Mouse (Mus musculus) lung, embryonic 14.5 days (tissue): ENCODE data around the gene Ccdc18. TPM values are rescaled to one million over a fixed set of nuclear protein-coding genes. Genes with fewer than 3 reads are reported as not detected.
"Not testable (repeated sequence)": the region's sequence is repeated elsewhere in the genome, so short reads cannot be mapped to it uniquely, and the experiment has no call there.

Source experiments
- ATAC-seq: fragments of 200-750 bp; cut with Nextera tagmentation; 2 replicates; pipeline ENCODE4 v1.8.0; 2017; ENCODE audit warnings: mild to moderate bottlenecking, moderate TSS enrichment, moderate library complexity; ENCODE audit not compliant: insufficient read depth
- DNase-seq: peaks from one replicate; pipeline ENCODE4 v3.0.0-alpha.2; 2015
- H3K27ac ChIP-seq: fragments of 300-500 bp; sonication (generic); 2 replicates; pipeline ENCODE4 v1.5.1; 2014; ENCODE audit warnings: low read depth, mild to moderate bottlenecking, moderate library complexity
- H3K27me3 ChIP-seq: fragments of 300-500 bp; sonication (generic); 2 replicates; pipeline ENCODE4 v1.6.1; 2014; ENCODE audit warnings: low read length, control low read depth; ENCODE audit not compliant: insufficient read depth
- H3K36me3 ChIP-seq: fragments of 300-500 bp; sonication (generic); 2 replicates; pipeline ENCODE4 v1.6.1; 2014; ENCODE audit warnings: control low read depth; ENCODE audit not compliant: insufficient read depth
- H3K4me1 ChIP-seq: fragments of 300-500 bp; sonication (generic); 2 replicates; pipeline ENCODE4 v1.6.1; 2014; ENCODE audit warnings: antibody characterized with exemption, control low read depth; ENCODE audit not compliant: insufficient read depth
- H3K4me2 ChIP-seq: fragments of 300-500 bp; sonication (generic); 2 replicates; pipeline ENCODE4 v1.6.1; 2014; ENCODE audit warnings: mild to moderate bottlenecking
- H3K4me3 ChIP-seq: fragments of 300-500 bp; sonication (generic); 2 replicates; pipeline ENCODE4 v1.5.1; 2014; ENCODE audit warnings: low read depth, low read length
- H3K9ac ChIP-seq: fragments of 300-500 bp; sonication (generic); 2 replicates; pipeline ENCODE4 v1.6.1; 2014
- H3K9me3 ChIP-seq: fragments of 300-500 bp; sonication (generic); 2 replicates; pipeline ENCODE4 v1.6.1; 2016; ENCODE audit warnings: low read depth, low read length, control low read depth
- CTCF ChIP-seq: IDR thresholded peaks from 2 replicates; pipeline ENCODE4 v1.5.1; 2016; ENCODE audit warnings: antibody characterized with exemption, low read depth
- WGBS: fragments of 180-500 bp; shearing (Covaris S2); extraction: QIAGEN DNeasy Blood & Tissue Kit; methylation state at CpG from one replicate; pipeline ENCODE4 v1.1.7; 2014; 5-methylcytosine and 5-hydroxymethylcytosine counted together
- polyA plus RNA-seq: library from polyadenylated mRNA; unstranded; fragments of >200 nt; fragmentation: Nextera tagmentation; extraction: Ambion mirVana; gene quantifications from 2 replicates; pipeline ENCODE4 v1.2.1, GENCODE M21; 2014

Gene Ccdc18
- polyA plus RNA-seq, 1 experiment from 2014 or later, result 10.7 TPM

DNA sequence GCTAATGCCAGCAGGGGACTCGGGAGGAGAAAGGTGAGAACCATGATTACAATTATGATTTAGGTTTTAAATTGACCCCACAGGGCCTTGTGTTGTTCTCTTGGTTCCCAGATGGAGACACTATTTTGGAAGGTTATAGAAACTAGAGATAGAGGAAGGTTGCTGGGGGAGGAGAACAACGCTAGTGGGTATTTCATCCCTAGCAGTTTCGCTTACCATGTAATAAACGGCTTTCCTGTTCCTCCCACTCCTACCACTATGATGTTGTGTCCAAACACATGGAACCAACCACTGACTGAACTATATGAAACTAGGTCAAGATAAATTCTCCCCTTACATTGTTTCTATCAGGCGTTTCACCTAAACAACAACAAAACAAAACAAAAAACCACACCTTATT, 122.6 kb downstream of the Ccdc18 start:
- H3K27me3 ChIP-seq, result no peaks in the 10 kb centered on the region
- no peak overlapping the region for H3K9ac ChIP-seq
- no peak overlapping the region for H3K4me3 ChIP-seq
- H3K36me3 ChIP-seq, result no peaks in the 10 kb centered on the region
- TF ChIP-seq CTCF, result no peak
- H3K9me3 ChIP-seq, result no peaks in the 10 kb centered on the region
- no peak overlapping the region for H3K4me2 ChIP-seq
- WGBS, result 74% methylated on average over 5 of the region's 5 CpGs
- no peak overlapping the region for H3K27ac ChIP-seq
- ATAC-seq (no peak), DNase-seq (no peak)
- H3K4me1 ChIP-seq, result no peaks in the 10 kb centered on the region

DNA sequence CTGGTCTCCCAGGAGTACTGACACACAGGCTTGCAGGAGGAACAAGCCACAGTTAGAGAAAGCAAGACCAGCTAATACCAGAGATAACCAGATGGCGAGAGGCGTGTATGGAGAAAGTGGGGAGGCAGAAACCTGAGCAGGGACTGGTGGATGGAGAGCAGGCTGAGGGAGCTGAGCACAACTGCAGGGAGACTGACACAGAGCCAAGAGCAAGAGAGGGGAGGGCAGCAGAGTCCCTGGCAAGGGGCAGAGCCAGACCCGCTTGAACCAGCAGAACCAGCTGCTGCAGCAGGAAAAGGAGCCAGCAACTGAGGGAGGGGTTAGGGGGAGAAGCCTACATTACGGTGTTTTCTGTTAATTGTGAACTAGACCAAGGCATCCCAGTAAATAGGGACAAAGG, 130.0 kb downstream of the Ccdc18 start:
- H3K4me3 ChIP-seq, result no peak overlapping the region
- no peak overlapping the region for H3K27ac ChIP-seq
- no peaks in the 10 kb centered on the region for H3K36me3 ChIP-seq
- H3K4me2 ChIP-seq, result no peak overlapping the region
- 41% methylated on average over 4 of the region's 4 CpGs for WGBS
- H3K9me3 ChIP-seq, result no peaks in the 10 kb centered on the region
- no peaks in the 10 kb centered on the region for H3K4me1 ChIP-seq
- no peak for DNase-seq
- H3K9ac ChIP-seq, result no peak overlapping the region
- ATAC-seq, result peak; percentile 52; the same call in 1 of the 2 replicates
- no peaks in the 10 kb centered on the region for H3K27me3 ChIP-seq
- no peak for TF ChIP-seq CTCF

DNA sequence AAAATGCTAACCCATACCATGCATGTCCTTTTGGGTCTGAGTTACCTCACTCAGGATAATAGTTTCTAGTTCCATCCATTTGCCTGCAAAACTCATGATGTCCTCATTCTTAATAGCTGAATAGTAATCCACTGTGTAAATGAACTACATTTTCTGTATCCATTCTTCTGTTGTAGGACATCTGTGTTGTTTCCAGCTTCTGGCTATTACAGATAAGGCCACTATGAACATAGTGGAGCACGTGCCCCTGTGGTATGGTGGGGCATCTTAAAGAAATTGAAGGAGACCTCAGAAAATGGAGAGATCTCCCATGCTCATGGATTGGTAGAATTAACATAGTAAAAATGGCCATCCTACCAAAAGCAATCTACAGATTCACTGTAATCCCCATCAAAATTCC, 131.1 kb downstream of the Ccdc18 start:
- not testable (repeated sequence) for H3K36me3 ChIP-seq, H3K4me1 ChIP-seq, H3K4me3 ChIP-seq, H3K4me2 ChIP-seq, ATAC-seq, H3K9me3 ChIP-seq, H3K27ac ChIP-seq, H3K27me3 ChIP-seq, H3K9ac ChIP-seq, DNase-seq
- WGBS, result 86% methylated on average over 1 of the region's 1 CpGs

DNA sequence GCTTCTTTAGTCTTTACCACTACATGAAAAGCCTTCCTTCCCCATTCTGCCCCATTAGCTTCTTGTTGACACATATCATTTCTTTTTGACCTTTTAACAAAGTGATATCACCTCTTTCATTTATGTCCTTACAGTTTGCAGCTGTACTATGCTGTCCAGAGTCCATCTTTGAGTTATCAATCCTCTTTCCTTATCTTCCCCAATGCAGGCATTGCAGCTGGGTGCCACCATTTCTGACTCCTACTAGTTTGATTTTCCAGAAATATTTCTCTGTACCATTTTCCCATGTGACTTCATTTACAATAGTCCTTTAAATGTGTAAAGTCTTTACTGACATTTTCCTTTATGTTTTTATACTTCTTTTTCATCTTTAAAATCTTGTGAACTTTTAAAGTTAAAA, 134.3 kb downstream of the Ccdc18 start:
- no peak for DNase-seq

GRCm38 (mm10) chr5:108268127-108269062, 135.7 kb downstream of the Ccdc18 start, which contains the start of gene Dr1:
TSS of gene Dr1 (plus strand) at chr5:108268897.
- TF ChIP-seq CTCF, result no peak
- peak within 1 kb of the TSS; percentile 96 for H3K4me3 ChIP-seq
- no peaks in the 10 kb centered on the region for H3K9me3 ChIP-seq
- H3K36me3 ChIP-seq, result no peaks in the 10 kb centered on the region
- DNase-seq (peak; percentile 94), ATAC-seq (peak; percentile 98)
- peak within 1 kb of the TSS; percentile 96 for H3K9ac ChIP-seq
- peak within 1 kb of the TSS; percentile 90 for H3K27ac ChIP-seq
- H3K4me2 ChIP-seq, result peak within 1 kb of the TSS; percentile 87
- no peaks in the 10 kb centered on the region for H3K27me3 ChIP-seq
- H3K4me1 ChIP-seq, result no peaks in the 10 kb centered on the region
- 1% methylated on average over 54 of the region's 55 CpGs for WGBS

More for the DNA sequence above, 134.3 kb downstream of the Ccdc18 start:
- no peaks in the 10 kb centered on the region for H3K36me3 ChIP-seq
- no peak overlapping the region for H3K27ac ChIP-seq
- H3K9me3 ChIP-seq, result no peaks in the 10 kb centered on the region
- no peak overlapping the region for H3K9ac ChIP-seq
- no peak for TF ChIP-seq CTCF
- H3K4me2 ChIP-seq, result no peak overlapping the region
- H3K27me3 ChIP-seq, result no peaks in the 10 kb centered on the region
- H3K4me1 ChIP-seq, result no peaks in the 10 kb centered on the region
- no peak overlapping the region for H3K4me3 ChIP-seq
- ATAC-seq, result no peak

GRCm38 (mm10) chr5:108269063-108269810, 136.6 kb downstream of the Ccdc18 start:
- no peaks in the 10 kb centered on the region for H3K27me3 ChIP-seq
- ATAC-seq (no peak; the same call in none of the 2 replicates), DNase-seq (peak; percentile 16)
- no peaks in the 10 kb centered on the region for H3K4me1 ChIP-seq
- peaks cover 4% of the 10 kb centered on the region; the same call in 1 of the 2 replicates for H3K36me3 ChIP-seq
- H3K9ac ChIP-seq, result peak overlapping the region; percentile 96
- H3K4me3 ChIP-seq, result peak overlapping the region; percentile 96
- no peaks in the 10 kb centered on the region for H3K9me3 ChIP-seq
- H3K27ac ChIP-seq, result peak overlapping the region; percentile 90
- TF ChIP-seq CTCF, result no peak
- H3K4me2 ChIP-seq, result peak overlapping the region; percentile 87
- 0% methylated on average over 44 of the region's 44 CpGs for WGBS

DNA sequence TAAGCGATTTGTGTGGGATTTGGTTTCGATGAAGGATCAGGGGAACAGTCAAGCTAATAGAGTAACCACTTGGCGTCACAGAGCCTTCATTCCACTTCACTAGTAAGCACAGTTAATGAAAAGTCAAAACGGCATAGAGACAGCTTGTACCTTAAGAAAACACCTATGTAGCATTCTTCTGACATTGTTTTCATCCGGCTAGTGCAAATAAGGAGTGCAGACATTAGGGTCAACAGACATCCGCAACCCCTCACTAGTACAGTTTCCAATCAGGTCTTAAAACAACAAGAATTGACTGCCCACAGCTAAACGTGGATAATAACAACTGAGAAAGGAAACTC, 137.1 kb downstream of the Ccdc18 start:
- ATAC-seq, result no peak
- H3K4me1 ChIP-seq, result no peaks in the 10 kb centered on the region
- peak; percentile 4 for DNase-seq
- TF ChIP-seq CTCF, result no peak
- H3K4me2 ChIP-seq, result peak overlapping the region; percentile 87
- whole genome bisulfite sequencing, result 5% methylated on average over 7 of the region's 7 CpGs
- H3K4me3 ChIP-seq, result peak overlapping the region; percentile 96
- H3K9me3 ChIP-seq, result no peaks in the 10 kb centered on the region
- peaks cover 4% of the 10 kb centered on the region; the same call in 1 of the 2 replicates for H3K36me3 ChIP-seq
- peak overlapping the region; percentile 10; the same call in 1 of the 2 replicates for H3K27ac ChIP-seq
- H3K9ac ChIP-seq, result peak overlapping the region; percentile 96
- no peaks in the 10 kb centered on the region for H3K27me3 ChIP-seq
